In the genomic region with DNA sequence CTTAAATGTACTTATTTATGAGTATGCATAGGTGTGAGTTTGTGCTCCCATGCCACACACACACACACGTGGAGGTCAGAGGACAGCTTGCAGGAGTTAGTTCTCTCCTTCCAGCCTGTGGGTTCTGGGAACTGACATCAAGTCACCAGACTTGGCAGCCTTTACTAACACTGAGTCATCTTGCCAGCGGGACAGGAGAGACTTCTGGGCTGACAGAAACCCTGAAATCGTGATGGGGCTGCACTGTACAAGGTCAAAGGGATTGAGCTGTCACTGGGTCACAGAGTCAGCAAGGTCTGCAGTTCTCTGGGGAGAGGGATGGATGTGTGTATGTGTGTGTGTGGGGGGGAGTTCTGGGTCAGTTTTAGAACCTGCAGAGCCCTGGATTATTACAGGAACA, we compare ENCODE assay signal across 12 mouse cellular contexts. TPM values are rescaled to one million over a fixed set of nuclear protein-coding genes. Genes with fewer than 3 reads are reported as not detected.
DNase-seq lines count a peak whose midpoint lies in the region; ATAC-seq lines count a peak whose summit lies in the region.
"Had no signal": no experiment of that assay in that cellular context is flagged by ENCODE, and none has a peak within 500 bp of the region (broad histone marks: within the 10 kb centered on the region; RNA-seq: fewer than 3 reads in every experiment).

No protein-coding gene starts in this region.

- no peak overlapping the region for H3K9ac ChIP-seq in midbrain, embryonic 11.5 days (ENCODE audit: low read length)
- no peak overlapping the region for H3K9ac ChIP-seq in midbrain, embryonic 14.5 days (replicated peaks; ENCODE audit: low read length)
- no peak overlapping the region for H3K9ac ChIP-seq in midbrain, embryonic 15.5 days
- H3K9ac ChIP-seq: forebrain, embryonic 12.5 days; hindbrain, embryonic 12.5 days; limb, embryonic 12.5 days; neural tube, embryonic 13.5 days had no signal

- no peak for ATAC-seq in midbrain, embryonic 11.5 days (ENCODE audit: low FRiP score)
- ATAC-seq in midbrain, embryonic 14.5 days (ENCODE audit: low FRiP score, low TSS enrichment), result no peak
- no peak for ATAC-seq in midbrain, embryonic 15.5 days (replicated peaks)

- DNase-seq in gastrocnemius, adult 18-20 months (ENCODE audit: low spot score), result peak; percentile 42
- DNase-seq in gastrocnemius, postnatal 25 days, result no peak
- DNase-seq in midbrain, embryonic 11.5 days (ENCODE audit: low spot score, missing footprints), result peak; percentile 69
- no peak for DNase-seq in midbrain, embryonic 14.5 days
- peak; percentile 61 to 63 for DNase-seq in cerebellum, postnatal 14 days
- no peak for DNase-seq in urinary bladder, postnatal 25 days (ENCODE audit: low spot score)
- no peak for DNase-seq in embryo, embryonic 10.5 days (ENCODE audit: low spot score)

- peaks cover 3% of the 10 kb centered on the region; the same call in 1 of the 2 replicates for H3K4me1 ChIP-seq in midbrain, embryonic 11.5 days (ENCODE audit: control insufficient read depth, insufficient read depth, low read length)
- no peaks in the 10 kb centered on the region for H3K4me1 ChIP-seq in midbrain, embryonic 14.5 days (ENCODE audit: control insufficient read depth, insufficient read depth, low read length)
- peaks cover 2% of the 10 kb centered on the region; the same call in 1 of the 2 replicates for H3K4me1 ChIP-seq in midbrain, embryonic 15.5 days
- H3K4me1 ChIP-seq: limb, embryonic 12.5 days had no signal

- H3K27me3 ChIP-seq in midbrain, embryonic 11.5 days (ENCODE audit: control insufficient read depth, insufficient read depth, low read length), result no peaks in the 10 kb centered on the region
- no peaks in the 10 kb centered on the region for H3K27me3 ChIP-seq in midbrain, embryonic 14.5 days (ENCODE audit: control insufficient read depth, insufficient read depth, low read length)
- no peaks in the 10 kb centered on the region for H3K27me3 ChIP-seq in midbrain, embryonic 15.5 days (replicated peaks)
- H3K27me3 ChIP-seq: forebrain, embryonic 12.5 days; hindbrain, embryonic 12.5 days; limb, embryonic 12.5 days; neural tube, embryonic 13.5 days had no signal

- peaks cover 2% of the 10 kb centered on the region for H3K36me3 ChIP-seq in midbrain, embryonic 11.5 days (ENCODE audit: control insufficient read depth, insufficient read depth, low read length)
- H3K36me3 ChIP-seq in midbrain, embryonic 14.5 days (ENCODE audit: control insufficient read depth, insufficient read depth, low read length), result no peaks in the 10 kb centered on the region
- H3K36me3 ChIP-seq in midbrain, embryonic 15.5 days (replicated peaks), result no peaks in the 10 kb centered on the region

- no peaks in the 10 kb centered on the region for H3K9me3 ChIP-seq in midbrain, embryonic 11.5 days (ENCODE audit: control insufficient read depth, low read length)
- no peaks in the 10 kb centered on the region for H3K9me3 ChIP-seq in midbrain, embryonic 14.5 days (ENCODE audit: control insufficient read depth, low read length)
- H3K9me3 ChIP-seq in midbrain, embryonic 15.5 days, result no peaks in the 10 kb centered on the region
- H3K9me3 ChIP-seq: forebrain, embryonic 12.5 days; neural tube, embryonic 13.5 days had no signal

- H3K27ac ChIP-seq in midbrain, embryonic 11.5 days (ENCODE audit: low read depth, low read length), result no peak overlapping the region
- no peak overlapping the region for H3K27ac ChIP-seq in midbrain, embryonic 14.5 days (replicated peaks; ENCODE audit: low read depth, low read length)
- no peak overlapping the region for H3K27ac ChIP-seq in midbrain, embryonic 15.5 days
- H3K27ac ChIP-seq: forebrain, embryonic 12.5 days; hindbrain, embryonic 12.5 days; limb, embryonic 12.5 days had no signal

- no peak overlapping the region for H3K4me2 ChIP-seq in midbrain, embryonic 11.5 days
- H3K4me2 ChIP-seq in midbrain, embryonic 14.5 days (ENCODE audit: low read length), result no peak overlapping the region
- H3K4me2 ChIP-seq in midbrain, embryonic 15.5 days, result no peak overlapping the region
- H3K4me2 ChIP-seq: forebrain, embryonic 12.5 days; hindbrain, embryonic 12.5 days; limb, embryonic 12.5 days; neural tube, embryonic 13.5 days had no signal

- no peak overlapping the region for H3K4me3 ChIP-seq in midbrain, embryonic 11.5 days (ENCODE audit: low read depth, low read length)
- H3K4me3 ChIP-seq in midbrain, embryonic 14.5 days (replicated peaks; ENCODE audit: low read depth, low read length), result no peak overlapping the region
- no peak overlapping the region for H3K4me3 ChIP-seq in midbrain, embryonic 15.5 days
- H3K4me3 ChIP-seq: forebrain, embryonic 12.5 days; hindbrain, embryonic 12.5 days; limb, embryonic 12.5 days; neural tube, embryonic 13.5 days had no signal

- WGBS in midbrain, embryonic 11.5 days, result 81% methylated on average over 3 of the region's 3 CpGs
- 85% methylated on average over 3 of the region's 3 CpGs for WGBS in midbrain, embryonic 14.5 days
- WGBS in midbrain, embryonic 15.5 days, result 87% methylated on average over 3 of the region's 3 CpGs

RNA-seq across cellular contexts. Expression of gene Tspan18, which starts 36.6 kb away (rescaled TPM):
- 1 to 10 TPM; 1.1 to 1.6 TPM for total RNA-seq in gastrocnemius, adult 18-20 months (2021)
- 1 to 10 TPM; 3.8 TPM for total RNA-seq in gastrocnemius, postnatal 25 days (2021)
- polyA plus RNA-seq in midbrain, embryonic 11.5 days (2014; fragmentation: Nextera tagmentation; extraction: Ambion mirVana), result 47.9 and 48.7 TPM in 2 replicates
- 21.2 and 27.8 TPM in 2 replicates for polyA plus RNA-seq in midbrain, embryonic 14.5 days (2014; fragmentation: Nextera tagmentation; extraction: Ambion mirVana)
- polyA plus RNA-seq in midbrain, embryonic 15.5 days (2015; fragmentation: Nextera tagmentation; extraction: Ambion mirVana), result 20.1 and 22.6 TPM in 2 replicates

Comparison
In these comparisons a context has a peak if more than half of its experiments do, and no peak if none do; other contexts are left out.
1. DNase-seq: peak in gastrocnemius, adult 18-20 months (single experiment), midbrain, embryonic 11.5 days (single experiment) and cerebellum, postnatal 14 days (2 of 2); none in gastrocnemius, postnatal 25 days (single experiment), midbrain, embryonic 14.5 days (single experiment), urinary bladder, postnatal 25 days (single experiment) and embryo, embryonic 10.5 days (single experiment).